Mouse (Mus musculus) embryo, embryonic 9.5 days (tissue): ENCODE data around the gene Jade3.
"Not testable (repeated sequence)": the region's sequence is repeated elsewhere in the genome, so short reads cannot be mapped to it uniquely, and the experiment has no call there.

ENCODE experiments used
- DNase-seq: peaks from one replicate; pipeline ENCODE4 v3.0.0-alpha.2; 2017; ENCODE audit errors: extremely low spot score

Jade3 gene

GRCm38 (mm10) chrX:20425140-20425838 is at the start of gene Jade3:
Gene Jade3 (plus strand): TSS chrX:20425688.
- peak; percentile 83 for DNase-seq

DNA sequence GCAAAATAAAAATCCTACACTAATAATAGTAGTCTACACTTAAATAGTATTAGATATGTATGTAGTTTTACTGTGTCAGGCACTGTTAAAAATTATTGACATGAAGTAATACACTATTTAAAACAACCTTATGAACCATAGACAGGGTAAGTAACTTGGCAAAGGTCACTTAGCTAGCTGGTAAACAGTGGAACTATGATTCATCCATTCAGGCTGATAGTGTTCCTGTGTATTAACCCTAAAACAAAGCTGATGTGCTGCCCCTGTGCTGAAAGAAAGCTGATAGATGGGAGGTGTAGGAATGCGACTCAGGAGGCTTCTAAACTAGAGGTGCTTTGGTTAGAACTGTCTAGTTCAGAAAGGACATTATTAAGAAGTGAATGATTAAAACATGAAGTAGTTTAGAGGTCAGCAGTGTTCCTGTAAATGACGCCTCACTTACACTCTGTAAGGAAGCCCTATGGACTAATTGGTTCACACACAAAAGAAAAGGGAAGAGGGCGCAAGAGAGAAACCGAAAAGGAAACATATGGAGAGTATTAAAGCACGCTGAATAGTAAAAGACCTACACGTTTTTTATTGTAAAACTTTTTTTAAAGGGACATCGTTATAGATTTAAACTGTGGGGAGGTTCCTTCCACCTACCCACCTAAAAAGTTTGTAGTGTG is 46.0 kb upstream of the Jade3 start:
- no peak for DNase-seq

GRCm38 (mm10) chrX:20382260-20382659 is 43.2 kb upstream of the Jade3 start:
- DNase-seq: no peak

- no peak for DNase-seq
These were observed 38.5 kb upstream of the Jade3 start for GRCm38 (mm10) chrX:20387006-20387405.

DNA sequence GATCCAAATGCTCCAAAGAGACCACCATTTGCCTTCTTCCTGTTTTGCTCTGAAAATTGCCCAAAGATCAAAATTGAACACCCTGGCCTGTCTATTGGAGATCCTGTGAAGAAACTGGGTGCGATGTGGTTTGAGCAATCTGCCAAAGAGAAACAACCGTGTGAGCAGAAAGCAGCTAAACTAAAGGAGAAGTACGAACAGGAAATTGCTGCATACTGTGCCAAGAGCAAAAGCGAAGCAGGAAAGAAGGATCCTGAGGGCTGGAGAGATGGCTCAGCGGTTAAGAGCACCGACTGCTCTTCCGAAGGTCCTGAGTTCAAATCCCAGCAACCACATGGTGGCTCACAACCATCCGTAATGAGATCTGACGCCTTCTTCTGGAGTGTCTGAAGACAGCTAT is 33.5 kb upstream of the Jade3 start:
- not testable (repeated sequence) for DNase-seq

GRCm38 (mm10) chrX:20392942-20393341 is 32.5 kb upstream of the Jade3 start:
- no peak for DNase-seq

- DNase-seq: no peak
These were observed 21.4 kb upstream of the Jade3 start for GRCm38 (mm10) chrX:20404068-20404467.

DNA sequence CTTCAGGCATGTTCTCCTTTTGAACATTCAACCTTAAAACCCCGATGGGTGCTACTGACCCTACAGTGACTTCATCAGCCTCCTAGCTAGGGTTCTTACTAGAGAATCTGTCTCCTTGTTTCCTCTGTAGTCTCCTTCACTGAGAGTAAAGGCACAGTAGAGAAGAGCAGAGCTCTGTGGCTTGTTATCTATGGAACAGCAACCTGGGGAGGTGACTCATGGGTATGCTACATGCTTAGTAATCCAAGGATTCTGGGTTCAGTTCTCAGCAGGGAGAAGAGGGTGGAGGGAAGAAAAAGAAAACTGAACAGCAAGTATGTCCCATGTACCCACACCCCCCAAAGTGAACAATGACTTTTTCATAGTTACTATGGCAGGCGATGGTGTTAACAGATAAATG is 18.6 kb upstream of the Jade3 start:
- DNase-seq: no peak

DNA sequence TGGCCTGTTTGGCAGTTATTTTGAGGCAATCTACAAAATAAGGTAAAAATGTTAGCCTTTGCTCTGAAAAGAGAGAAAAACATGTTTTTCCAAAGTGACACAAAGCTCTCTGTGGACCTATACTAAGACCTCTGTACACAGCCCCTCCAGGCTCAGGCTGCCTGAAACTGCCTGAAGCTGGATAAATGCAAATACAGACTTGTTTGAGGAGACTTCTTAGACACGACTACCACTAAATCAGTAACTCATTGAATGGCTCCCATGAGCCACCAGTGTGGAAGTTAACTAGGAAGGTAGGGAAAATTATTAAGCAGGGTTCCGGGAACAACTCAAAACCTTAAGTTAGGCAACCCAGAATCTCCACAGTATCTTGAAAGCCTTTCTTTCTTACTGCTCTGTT is 17.8 kb upstream of the Jade3 start:
- DNase-seq: no peak

GRCm38 (mm10) chrX:20411382-20411781 is 14.1 kb upstream of the Jade3 start:
- DNase-seq: no peak

- no peak for DNase-seq
These were observed 13.3 kb upstream of the Jade3 start for GRCm38 (mm10) chrX:20412221-20412620.

DNA sequence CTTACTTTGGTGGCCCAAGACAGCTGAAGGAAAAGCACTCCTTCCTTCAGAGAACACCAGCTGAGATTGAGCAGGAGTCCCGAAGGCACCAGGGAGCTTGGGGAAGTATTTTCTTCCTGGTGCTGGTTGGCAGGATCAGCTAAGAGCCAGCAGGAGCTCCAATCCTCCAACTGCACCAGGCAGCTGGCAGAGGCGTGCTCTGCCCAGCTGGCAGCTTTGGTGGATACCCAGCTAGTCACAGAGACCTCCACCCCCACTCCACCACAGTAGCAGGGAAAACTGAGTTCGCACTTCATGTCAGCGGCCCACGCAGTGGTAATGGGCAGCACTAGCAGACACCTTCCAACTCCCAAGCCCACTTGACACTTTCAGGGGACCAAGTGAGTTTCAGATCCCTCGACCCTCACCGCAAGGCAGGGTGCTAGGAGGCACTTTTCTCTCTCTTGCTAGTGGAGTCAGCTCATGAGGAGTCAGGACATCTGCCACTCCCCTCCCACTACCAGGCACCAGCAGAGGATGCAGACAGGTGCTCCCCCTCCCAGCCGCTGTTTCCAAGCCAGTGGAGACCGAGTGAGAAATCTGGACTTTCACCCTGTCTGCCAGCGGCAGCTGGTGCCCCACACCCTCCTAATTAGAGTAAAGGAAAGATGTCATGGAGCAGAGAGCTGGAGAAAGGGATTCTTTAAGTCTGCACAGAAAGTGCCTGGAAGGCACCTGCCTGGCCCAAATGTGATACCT is 10.4 kb upstream of the Jade3 start:
- DNase-seq: no peak

DNA sequence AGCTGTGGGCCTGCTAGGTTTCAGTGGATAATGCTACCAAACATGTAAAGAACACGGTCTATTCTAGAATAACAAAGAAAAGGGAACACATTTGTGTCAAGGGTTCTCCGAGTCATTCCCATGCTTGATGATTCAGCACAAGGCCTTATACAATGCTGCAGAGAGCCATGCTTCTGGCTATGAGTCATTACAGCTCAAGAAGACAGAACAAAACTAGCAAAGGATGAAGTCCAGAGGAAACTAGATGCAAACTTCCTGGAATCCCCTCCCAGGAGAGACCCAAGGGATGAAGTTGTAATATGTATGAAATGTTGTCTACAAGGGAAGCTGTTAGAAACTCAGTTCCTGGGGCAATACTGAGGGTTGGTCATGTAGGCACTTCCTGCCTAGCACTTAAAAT is 7.0 kb upstream of the Jade3 start:
- DNase-seq: no peak

DNA sequence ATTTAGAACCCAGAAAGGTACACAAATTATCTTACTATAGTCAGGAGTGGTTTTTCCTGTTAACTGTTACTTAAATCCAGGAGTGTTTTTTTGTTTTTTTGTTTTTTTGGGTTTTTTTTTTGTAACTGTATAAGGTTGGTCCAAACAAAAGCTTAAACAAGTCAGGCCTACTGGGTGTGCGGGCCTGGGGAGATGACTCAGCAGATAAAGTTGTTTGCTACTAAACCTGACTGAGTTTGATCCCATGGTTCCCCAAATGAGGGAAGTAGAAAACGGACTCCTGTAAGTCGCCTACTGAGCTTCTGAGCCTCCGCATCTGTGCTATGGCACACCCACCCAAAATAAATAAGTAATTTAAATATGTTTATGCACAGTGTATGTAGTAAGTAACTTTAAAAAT is 6.0 kb upstream of the Jade3 start:
- DNase-seq: no peak

DNA sequence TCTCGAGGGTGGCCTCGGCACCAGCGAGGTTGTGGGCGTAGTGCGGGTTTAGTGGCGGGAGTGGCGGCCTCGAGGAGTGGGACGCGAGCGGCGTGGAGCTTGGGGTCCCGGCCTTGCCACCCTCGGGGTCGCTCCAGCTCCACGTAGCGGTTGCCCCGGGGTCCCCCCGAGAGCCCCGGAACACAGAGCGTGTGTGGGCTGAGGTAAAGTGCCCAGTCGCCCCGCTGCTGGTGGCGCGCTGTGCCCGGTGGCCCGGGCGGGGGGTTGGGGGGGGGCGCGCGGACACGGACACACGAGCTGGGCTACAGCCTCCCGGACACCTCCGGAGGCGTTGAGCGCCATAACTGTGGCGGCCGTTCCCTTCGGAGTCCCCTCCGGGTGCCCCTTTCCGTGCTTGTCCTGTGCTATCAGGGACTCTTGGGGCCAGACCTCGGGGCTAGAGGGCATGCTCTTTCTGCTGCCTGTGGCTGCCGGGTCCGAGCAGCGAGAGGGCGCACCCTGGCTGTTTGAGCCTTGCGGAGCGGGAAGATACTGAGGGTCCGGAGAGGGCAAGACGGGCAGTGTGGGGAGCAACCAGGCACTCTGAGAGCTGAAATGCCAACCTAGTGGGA is 456 bp downstream of the Jade3 start:
- DNase-seq: peak; percentile 48

DNA sequence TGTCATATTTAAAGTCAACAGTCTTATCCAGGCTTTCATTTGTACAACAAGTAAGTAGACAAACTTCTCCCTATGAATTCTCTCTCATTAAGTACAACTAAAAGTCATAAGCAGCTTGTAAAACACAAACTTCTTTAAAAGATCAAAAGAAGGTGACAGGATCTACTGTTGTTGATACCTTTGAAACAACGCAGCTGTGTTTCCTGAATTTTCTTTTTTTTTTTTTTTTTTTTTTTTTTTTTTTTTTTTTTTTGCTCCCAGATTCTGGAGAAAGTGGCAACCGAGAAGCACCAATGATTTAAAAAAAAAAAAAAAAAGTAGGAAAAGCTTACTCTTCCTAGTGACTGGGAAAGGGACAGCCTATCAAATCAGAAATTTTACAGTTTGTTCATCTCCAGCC is 57.7 kb downstream of the Jade3 start:
- DNase-seq: no peak

DNA sequence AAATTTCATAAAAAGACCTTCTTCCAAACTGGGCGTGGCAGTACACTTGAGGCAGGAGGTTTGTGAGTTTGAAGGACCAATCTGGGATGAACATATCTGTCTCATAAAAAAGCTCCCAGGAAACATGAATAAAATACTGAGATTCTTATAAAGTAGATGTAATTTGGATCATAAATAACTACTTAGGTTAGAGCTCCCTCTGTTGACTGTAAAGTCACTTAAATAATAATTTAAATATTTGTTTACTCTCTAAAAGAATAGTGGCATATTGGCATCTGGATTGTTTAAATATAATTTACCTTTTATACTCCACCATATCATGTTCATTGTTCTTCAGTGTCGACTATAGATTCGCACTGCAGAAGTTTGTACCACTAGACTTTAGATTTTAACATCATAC is 72.2 kb downstream of the Jade3 start:
- DNase-seq: no peak

- DNase-seq: no peak
These were observed 94.9 kb downstream of the Jade3 start for GRCm38 (mm10) chrX:20520290-20520939.

GRCm38 (mm10) chrX:20521578-20521977 is 96.1 kb downstream of the Jade3 start:
- DNase-seq: no peak

DNA sequence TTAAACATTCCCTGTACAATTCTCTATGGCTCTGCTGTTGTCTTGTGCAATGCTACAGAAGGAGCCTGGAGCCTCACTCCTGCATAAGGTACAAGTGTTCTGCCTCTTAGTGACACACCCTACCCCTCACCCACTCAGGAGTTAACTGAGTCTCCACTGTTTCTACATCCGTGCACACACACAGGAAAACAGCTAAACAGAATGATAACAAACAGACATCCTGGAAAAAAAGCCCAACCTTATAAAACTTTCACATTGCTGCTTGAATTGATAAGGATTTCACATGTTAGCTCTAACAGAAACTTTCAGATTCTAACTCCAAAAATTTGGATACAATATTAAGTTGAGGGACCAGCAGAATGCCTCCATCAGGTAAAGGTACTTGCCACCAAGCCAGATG is 107.1 kb downstream of the Jade3 start:
- no peak for DNase-seq

DNA sequence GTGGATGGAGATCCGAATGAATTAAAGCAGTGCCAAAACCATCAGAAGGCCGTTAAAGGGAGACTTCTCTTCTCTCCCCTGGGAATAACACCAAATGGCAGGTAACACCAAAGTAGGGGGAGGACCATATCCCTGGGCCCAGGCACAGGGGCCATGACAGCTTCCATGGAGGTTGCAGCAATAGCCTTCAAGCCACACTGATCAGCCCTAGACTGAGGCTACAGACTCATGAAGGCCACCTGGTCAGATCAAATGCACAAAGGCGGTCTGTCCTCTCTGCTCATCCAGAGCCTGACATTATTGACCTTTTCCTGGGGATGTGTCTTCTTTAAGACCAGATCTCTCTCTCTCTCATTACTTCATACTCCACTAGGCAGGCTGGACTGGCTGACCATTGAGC is 118.4 kb downstream of the Jade3 start:
- DNase-seq: no peak

GRCm38 (mm10) chrX:20547609-20548008 is 122.1 kb downstream of the Jade3 start:
- no peak for DNase-seq
